Mouse (Mus musculus) olfactory bulb, adult 2 months (tissue): ENCODE data around the gene Coro2a. TPM values are rescaled to one million over a fixed set of nuclear protein-coding genes. Genes with fewer than 3 reads are reported as not detected.

Source experiments
- H3K27ac ChIP-seq: fragments of 200-500 bp; 2 replicates; pipeline ENCODE4 v1.5.1; 2012; ENCODE audit warnings: low read depth, low read length; ENCODE audit not compliant: insufficient read depth
- H3K4me1 ChIP-seq: fragments of 200-500 bp; 2 replicates; pipeline ENCODE4 v1.6.1; 2012; ENCODE audit warnings: low read length; ENCODE audit not compliant: control insufficient read depth, insufficient read depth
- H3K4me3 ChIP-seq: fragments of 200-500 bp; 2 replicates; pipeline ENCODE4 v1.5.1; 2012; ENCODE audit warnings: mild to moderate bottlenecking, low read depth, low read length, moderate library complexity; ENCODE audit not compliant: insufficient read depth
- CTCF ChIP-seq: fragments of 200-500 bp; IDR thresholded peaks from 2 replicates; pipeline ENCODE4 v1.5.1; 2012; ENCODE audit warnings: low read depth, mild to moderate bottlenecking, low read length, moderate library complexity; ENCODE audit not compliant: insufficient read depth
- POLR2A ChIP-seq: fragments of 200-500 bp; IDR thresholded peaks from 2 replicates; pipeline ENCODE4 v1.6.1; 2012; ENCODE audit warnings: mild to moderate bottlenecking, low read depth, low read length, moderate library complexity; ENCODE audit not compliant: insufficient read depth
- WGBS: fragments of 180-500 bp; shearing (Covaris S2); methylation state at CpG from one replicate; pipeline ENCODE4 v1.1.7; 2018; 5-methylcytosine and 5-hydroxymethylcytosine counted together
- polyA plus RNA-seq: library from polyadenylated mRNA; stranded (reverse); fragments of >200 nt; gene quantifications from 2 replicates; pipeline ENCODE4 v1.2.4, GENCODE M21; 2012; ENCODE audit warnings: low replicate concordance; ENCODE audit not compliant: missing spikeins, insufficient read depth, insufficient read length

Gene Coro2a
- polyA plus RNA-seq, 1 experiment = not detected

GRCm38 (mm10) chr4:46539167-46539566 lies 62.8 kb downstream of the Coro2a start:
- no peak overlapping the region for H3K27ac ChIP-seq
- WGBS = 82% methylated on average over 9 of the region's 9 CpGs
- TF ChIP-seq POLR2A (no peak), CTCF (no peak)
- no peak overlapping the region for H3K4me3 ChIP-seq
- peaks cover 9% of the 10 kb centered on the region for H3K4me1 ChIP-seq

- no peak for TF ChIP-seq CTCF
- no peak for TF ChIP-seq POLR2A
- WGBS = 2% methylated on average over 46 of the region's 46 CpGs
- Histone ChIP-seq H3K4me1 (peaks cover 9% of the 10 kb centered on the region), H3K27ac (no peak within 1 kb of the TSS), H3K4me3 (peak within 1 kb of the TSS; percentile 38)
Observed at GRCm38 (mm10) chr4:46535840-46536361, 66.1 kb downstream of the Coro2a start, which contains the start of gene Trim14. Trim14 (minus strand) TSS chr4:46536141.

- H3K27ac ChIP-seq = no peak overlapping the region
- 28% methylated on average over 16 of the region's 16 CpGs for WGBS
- peaks cover 9% of the 10 kb centered on the region for H3K4me1 ChIP-seq
- H3K4me3 ChIP-seq = peak overlapping the region; percentile 38
- TF ChIP-seq CTCF (no peak), POLR2A (no peak)
Observed at GRCm38 (mm10) chr4:46535094-46535830, 66.7 kb downstream of the Coro2a start.

- 18% methylated on average over 29 of the region's 29 CpGs for WGBS
- Histone ChIP-seq H3K4me3 (0 out of 2 replicates have a peak overlapping the region, but pooled peaks have one; percentile 1), H3K4me1 (peaks cover 9% of the 10 kb centered on the region), H3K27ac (no peak overlapping the region)
- TF ChIP-seq POLR2A (no peak), CTCF (no peak)
Observed at GRCm38 (mm10) chr4:46533934-46534720, 67.9 kb downstream of the Coro2a start.

DNA sequence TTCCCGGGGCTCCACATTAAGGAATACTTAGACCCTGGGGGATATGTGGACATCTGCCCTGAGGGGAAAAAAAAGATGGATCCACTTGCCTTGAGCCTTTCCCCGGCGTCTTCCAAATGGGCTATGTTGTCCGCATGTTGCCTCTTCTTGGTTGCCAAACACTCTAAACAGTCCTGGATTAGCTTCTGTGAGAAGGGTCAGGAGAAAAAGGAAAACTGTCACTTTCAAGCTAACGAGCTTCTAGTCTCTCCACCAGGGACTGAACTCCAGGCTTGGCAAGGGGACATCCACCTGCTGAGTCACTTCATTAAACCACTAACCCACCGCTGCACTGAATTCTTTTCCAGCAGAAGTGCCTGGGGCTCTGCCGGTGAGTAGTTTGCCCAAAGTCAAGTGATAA lies 69.1 kb downstream of the Coro2a start:
- 67% methylated on average over 7 of the region's 7 CpGs for WGBS
- no peak overlapping the region for H3K4me3 ChIP-seq
- H3K4me1 ChIP-seq = peaks cover 9% of the 10 kb centered on the region
- H3K27ac ChIP-seq = no peak overlapping the region
- TF ChIP-seq CTCF (no peak), POLR2A (no peak)

GRCm38 (mm10) chr4:46532511-46532910 lies 69.5 kb downstream of the Coro2a start:
- Histone ChIP-seq H3K4me3 (no peak overlapping the region), H3K4me1 (peaks cover 9% of the 10 kb centered on the region), H3K27ac (no peak overlapping the region)
- TF ChIP-seq POLR2A = no peak
- no peak for TF ChIP-seq CTCF
- 83% methylated on average over 2 of the region's 2 CpGs for WGBS

DNA sequence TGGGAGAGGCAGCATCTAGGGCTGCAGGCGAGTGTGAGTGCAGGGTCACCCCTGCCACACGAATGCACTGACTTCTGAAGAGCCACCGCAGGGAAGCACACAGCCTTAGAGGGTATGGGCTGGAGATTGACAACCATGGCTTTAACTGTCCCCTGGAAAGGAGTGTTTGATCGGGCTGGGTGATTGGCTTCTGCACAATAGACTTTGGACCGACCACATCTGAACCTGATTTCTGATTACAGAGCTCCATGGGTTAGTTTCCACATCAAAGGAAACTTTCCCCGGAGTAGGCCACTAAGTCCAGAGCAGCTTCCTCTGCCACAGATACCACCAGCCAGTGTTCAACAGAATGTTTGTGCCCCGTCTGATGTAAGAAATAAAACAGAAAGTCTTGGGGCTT lies 72.3 kb downstream of the Coro2a start:
- peaks cover 7% of the 10 kb centered on the region for H3K4me1 ChIP-seq
- TF ChIP-seq POLR2A (no peak), CTCF (no peak)
- WGBS = 74% methylated on average over 7 of the region's 7 CpGs

GRCm38 (mm10) chr4:46527558-46527926 lies 74.5 kb downstream of the Coro2a start:
- H3K4me1 ChIP-seq = peaks cover 4% of the 10 kb centered on the region; the same call in 1 of the 2 replicates
- no peak overlapping the region for H3K27ac ChIP-seq
- TF ChIP-seq CTCF = no peak
- no peak for TF ChIP-seq POLR2A
- H3K4me3 ChIP-seq = peak overlapping the region; percentile 18; the same call in 1 of the 2 replicates
- WGBS = 16% methylated on average over 7 of the region's 7 CpGs

More for the DNA sequence above, 72.3 kb downstream of the Coro2a start:
- no peak overlapping the region for H3K27ac ChIP-seq
- no peak overlapping the region for H3K4me3 ChIP-seq

DNA sequence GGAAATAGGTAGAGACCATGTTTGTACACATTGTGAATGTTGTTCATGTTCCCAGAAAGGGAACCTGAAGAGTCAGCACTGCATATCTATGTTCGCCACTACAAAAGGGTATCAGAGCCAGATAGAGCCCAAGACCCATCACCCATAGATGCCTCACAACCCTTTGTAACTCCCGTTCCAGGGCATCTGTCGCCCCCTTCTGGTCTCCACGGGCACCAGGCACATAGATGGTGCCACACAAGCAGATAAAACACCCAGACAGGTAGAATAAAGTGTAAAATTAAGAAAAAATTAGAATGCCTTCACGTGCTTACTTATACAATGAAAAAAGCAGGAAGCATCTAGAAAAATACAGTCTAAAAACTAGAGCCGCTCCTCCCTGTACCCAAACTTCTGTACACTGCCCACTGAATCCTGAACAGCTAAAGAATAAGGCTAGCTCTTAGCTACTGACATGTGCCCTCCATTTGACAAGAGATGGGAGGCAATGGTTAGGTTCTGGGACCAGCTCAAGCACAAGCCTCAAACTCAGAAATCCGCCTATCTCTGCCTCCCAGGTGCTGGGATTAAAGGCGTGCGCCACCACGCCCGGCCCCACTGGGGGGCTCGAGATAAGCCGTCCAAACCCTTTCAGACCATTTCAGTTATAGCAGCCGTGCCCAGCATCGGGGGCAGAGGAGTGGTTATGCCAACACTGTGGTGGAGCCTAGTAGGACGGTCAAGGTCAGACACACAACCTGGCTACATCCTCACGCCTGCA lies 75.0 kb downstream of the Coro2a start:
- TF ChIP-seq CTCF (0 out of 2 replicates have a peak, but pooled peaks have one; percentile 21), POLR2A (no peak)
- H3K27ac ChIP-seq = no peak overlapping the region
- peaks cover 4% of the 10 kb centered on the region; the same call in 1 of the 2 replicates for H3K4me1 ChIP-seq
- 44% methylated on average over 17 of the region's 17 CpGs for WGBS
- 0 out of 2 replicates have a peak overlapping the region, but pooled peaks have one; percentile 18 for H3K4me3 ChIP-seq
